In the genomic region with DNA sequence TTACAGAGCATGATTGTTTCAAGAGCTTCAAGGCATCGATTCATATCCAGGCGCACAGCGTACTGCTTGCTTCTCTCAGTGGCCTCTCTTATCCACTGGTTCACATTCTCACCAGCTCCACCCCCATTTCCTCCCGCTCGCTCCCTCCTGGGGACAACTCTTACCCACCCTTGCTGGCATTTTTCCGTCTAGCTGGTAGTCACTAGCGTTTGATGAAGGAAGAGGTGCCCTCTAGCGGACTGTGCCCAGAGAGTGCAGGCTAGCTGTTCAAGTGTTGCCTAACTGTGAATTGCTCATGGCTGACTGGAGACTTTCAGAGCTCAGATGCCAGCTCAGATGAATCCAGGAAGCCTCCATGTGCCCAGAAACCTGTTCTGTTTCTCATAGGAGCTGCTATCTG, we compare ENCODE assay signal across 8 mouse cellular contexts.
DNase-seq lines count a peak whose midpoint lies in the region; ATAC-seq lines count a peak whose summit lies in the region.

No protein-coding gene starts in this region.

- peak; percentile 80 for DNase-seq in WW6 (ENCODE audit: low read depth, low spot score)
- DNase-seq in cerebellum, postnatal 36 days = peak; percentile 73 to 80
- DNase-seq in gastrocnemius, adult 8-10 months (ENCODE audit: low spot score in 2 of 2) = peak; percentile 29 to 35
- DNase-seq in hindlimb bud, embryonic 11.5 days (ENCODE audit: extremely low spot score, low read depth, low spot score) = peak; percentile 53
- DNase-seq in left cerebral cortex, postnatal 10 days (ENCODE audit: extremely low spot score in 1 of 2, low spot score in 2 of 2) = peak; percentile 88 to 91
- peak; percentile 77 for DNase-seq in right cerebral cortex, postnatal 4 days

- intact Hi-C loops in left cerebral cortex, postnatal 10 days (cut with DNase I) = loop anchor here (2.0 kb wide), 1 partner anchor 100 kb away; a partner anchor contains a TSS

- peak; percentile 95 for ATAC-seq in megakaryocyte-erythroid progenitor cell, adult 5-6 weeks (replicated peaks; ENCODE audit: low FRiP score, low TSS enrichment, poor library complexity, severe bottlenecking)
- no peak for ATAC-seq in erythroid progenitor cell, adult 5-6 weeks (replicated peaks; ENCODE audit: low FRiP score, poor library complexity, severe bottlenecking)

Comparison
In these comparisons a context has a peak if more than half of its experiments do, and no peak if none do; other contexts are left out.
1. DNase-seq: peak in every context shown above with its lines; median percentile 90 in left cerebral cortex, postnatal 10 days; 80 in WW6; 77 in right cerebral cortex, postnatal 4 days; 76 in cerebellum, postnatal 36 days; 53 in hindlimb bud, embryonic 11.5 days; 32 in gastrocnemius, adult 8-10 months.